Mouse (Mus musculus): ENCODE measurements around the gene Mlip. TPM values are rescaled to one million over a fixed set of nuclear protein-coding genes. Genes with fewer than 3 reads are reported as not detected.
"Not testable (repeated sequence)": the region's sequence is repeated elsewhere in the genome, so short reads cannot be mapped to it uniquely, and the experiment has no call there.

Gene Mlip
- total RNA-seq (2021) = 1 to 10 TPM; 1.0 to 1.3 TPM
- long read RNA-seq, experiment 1 = 0 reads
- long read RNA-seq, experiment 2, partial matches to known transcripts = 0 of 1 reads
- long read RNA-seq, experiment 2, other reads (novel, unspliced or antisense) = 1 of 1 reads

DNA sequence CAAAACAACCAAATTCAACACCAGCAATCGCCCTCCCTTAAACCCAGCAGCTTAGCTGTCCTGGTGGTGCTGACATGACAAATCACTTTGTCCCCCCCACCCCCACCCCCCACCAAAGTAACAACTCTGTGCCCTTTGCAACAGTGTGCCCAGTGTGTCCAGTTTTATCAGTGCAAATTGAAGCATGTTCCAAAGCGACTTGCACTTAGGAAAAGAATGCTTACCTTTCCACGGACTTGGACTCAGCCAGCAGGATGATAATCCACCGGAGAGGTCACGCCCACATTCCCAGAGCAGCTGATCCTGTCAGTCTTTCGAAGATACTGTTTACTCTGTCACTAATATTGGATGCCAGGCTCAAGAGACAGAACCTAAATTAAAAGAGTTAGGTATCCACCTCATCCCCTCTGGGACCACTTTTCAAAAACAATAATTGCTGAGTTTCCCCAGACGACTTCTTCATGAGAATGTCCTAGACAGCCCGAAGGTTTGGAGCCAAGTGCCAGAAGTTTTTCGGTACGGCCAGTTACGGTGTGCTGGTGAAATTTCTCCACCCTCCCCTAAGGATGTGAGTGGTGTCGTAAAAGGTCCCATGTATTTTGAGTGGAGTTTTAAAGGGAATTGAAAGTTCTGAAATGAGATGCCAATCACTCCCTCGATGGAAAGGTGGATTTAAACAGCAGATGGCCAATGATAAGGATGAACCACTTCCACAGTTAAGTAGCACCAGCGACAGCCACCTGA, at the start of gene Mlip:
Mlip (minus strand) TSS at position 538 of the 744 bp plus-strand sequence.
- no peak for DNase-seq (ENCODE audit: low spot score in 2 of 2)

DNA sequence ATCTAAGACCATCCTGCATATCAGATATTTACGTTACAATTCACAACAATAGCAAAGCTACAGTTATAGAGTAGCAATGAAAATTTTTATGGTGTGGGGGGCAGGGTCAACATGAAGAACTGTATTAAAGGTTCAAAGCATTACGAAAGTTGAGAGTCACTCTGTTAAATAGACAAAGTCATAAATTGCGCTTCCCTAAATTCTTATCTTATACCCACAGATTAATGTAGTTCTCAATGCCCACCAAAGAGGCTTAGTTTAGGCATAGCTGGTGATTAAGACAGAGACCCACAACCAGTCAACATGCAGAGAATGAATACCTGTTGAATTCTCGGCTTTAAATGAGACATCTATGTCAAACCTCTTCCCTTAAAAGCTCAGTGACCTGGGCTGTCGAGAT, 47.0 kb upstream of the Mlip start:
- DNase-seq (ENCODE audit: low spot score in 2 of 2) = no peak

DNA sequence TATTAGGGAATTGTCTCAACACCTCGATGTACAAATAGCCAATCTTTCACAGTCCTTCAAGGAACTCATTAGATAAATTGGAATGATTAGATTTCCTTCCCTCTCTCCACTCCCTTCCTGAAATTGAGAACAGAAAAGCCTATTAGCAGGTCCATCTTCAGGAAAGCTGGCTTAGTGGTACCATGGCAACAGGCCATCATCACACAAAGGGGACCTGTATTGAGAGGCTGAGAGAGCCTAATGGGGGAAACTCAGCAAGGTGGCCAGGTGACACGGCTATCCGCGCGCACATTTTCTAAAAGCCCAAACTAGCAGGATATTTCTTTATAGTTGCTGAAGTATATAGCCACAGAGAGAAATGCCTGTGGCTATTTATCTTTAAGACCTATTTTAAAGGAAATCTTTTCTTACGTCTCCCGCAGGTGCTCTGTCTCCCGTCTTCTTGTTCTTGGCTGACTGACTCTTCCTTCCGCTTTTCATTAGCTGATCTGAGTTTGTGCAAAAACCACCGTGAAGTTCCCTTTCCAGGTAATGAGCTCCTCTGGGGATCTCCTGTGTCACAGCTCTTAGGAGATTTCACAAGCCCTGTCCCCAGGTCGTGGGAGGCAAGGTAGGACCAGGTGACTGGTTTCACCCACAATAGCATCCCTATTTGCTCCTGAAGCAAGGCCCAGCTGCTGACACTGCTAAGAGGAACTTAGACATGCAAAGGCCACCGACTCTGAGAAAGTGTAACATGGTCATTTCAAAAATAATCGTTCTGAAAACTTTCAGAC, 46.3 kb upstream of the Mlip start:
- DNase-seq (ENCODE audit: low spot score in 2 of 2) = no peak

DNA sequence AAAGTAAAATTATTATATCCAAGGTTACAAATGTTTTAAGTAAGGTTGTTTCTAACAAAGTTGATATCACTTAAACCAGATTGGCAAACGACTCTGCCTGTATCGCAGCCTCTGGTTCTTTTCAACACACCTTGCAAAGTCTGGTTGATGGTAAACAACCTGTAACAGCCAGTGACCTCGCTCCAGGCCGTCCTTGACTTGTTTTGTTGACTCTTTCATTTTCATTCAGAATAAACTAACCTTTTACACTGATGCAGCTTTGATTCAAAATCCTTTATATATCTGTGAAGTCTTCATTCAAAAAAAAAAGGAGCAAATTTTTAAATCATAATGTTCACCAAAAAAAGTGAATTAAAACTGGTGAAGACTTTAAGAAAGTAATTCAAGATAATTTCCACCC, 44.3 kb upstream of the Mlip start:
- DNase-seq (ENCODE audit: low spot score in 2 of 2) = no peak

DNA sequence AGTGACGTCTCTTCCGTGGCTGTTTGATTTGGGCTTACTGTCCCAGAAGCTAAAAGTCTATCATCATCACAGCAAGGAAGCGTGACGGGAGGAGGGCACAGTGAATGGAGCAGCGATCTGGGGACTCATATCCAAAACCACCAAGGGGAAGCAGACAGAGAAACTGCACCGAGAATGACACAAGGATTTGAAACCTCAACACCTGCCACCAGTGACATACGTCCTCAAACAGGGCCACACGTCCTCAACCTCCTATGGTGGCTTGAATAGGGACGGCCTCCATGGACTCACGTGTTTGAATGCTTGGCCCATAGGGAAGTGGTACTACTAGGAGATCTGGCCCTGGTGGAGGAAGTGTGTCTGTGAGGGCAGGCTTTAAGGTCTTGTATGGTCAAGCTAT, 38.5 kb upstream of the Mlip start:
- no peak for DNase-seq (ENCODE audit: low spot score in 2 of 2)

DNA sequence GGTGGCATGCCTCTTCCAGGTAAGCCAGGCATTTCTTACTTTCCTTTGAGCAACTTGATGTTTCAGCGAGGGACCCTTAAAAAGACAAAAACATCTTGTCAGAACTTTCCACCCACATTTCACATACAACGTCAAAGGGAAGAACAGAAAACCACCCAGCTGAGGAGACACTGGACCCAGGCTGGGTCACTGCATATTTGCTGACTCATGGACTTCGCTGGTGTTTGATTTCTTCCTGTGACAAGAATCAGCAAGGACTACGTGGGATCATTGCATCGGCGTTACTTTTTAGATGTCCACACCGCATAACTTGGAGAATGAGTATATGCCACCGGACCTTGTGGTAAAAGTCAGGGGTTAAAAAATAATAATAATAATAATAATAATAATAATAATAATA, 36.2 kb upstream of the Mlip start:
- DNase-seq (ENCODE audit: low spot score in 2 of 2) = no peak

DNA sequence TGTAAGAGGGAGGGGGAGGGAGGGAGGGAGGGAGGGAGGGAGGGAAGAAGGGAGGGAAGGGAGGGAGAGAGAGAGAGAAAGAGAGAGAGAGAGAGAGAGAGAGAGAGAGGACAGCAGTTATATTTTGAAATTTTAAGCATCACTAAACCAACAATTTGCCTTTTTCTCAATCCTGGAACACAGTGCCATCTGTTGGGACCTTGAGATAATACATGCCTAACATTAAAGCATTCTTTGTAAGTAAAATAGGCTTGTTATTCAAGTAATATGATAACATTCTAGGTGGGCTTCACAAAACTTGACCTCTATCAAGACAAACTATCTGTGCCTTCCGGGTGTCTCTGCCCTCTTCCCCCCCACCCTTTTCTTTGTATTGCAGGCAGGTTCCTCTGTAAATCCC, 34.0 kb upstream of the Mlip start:
- no peak for DNase-seq (ENCODE audit: low spot score in 2 of 2)

DNA sequence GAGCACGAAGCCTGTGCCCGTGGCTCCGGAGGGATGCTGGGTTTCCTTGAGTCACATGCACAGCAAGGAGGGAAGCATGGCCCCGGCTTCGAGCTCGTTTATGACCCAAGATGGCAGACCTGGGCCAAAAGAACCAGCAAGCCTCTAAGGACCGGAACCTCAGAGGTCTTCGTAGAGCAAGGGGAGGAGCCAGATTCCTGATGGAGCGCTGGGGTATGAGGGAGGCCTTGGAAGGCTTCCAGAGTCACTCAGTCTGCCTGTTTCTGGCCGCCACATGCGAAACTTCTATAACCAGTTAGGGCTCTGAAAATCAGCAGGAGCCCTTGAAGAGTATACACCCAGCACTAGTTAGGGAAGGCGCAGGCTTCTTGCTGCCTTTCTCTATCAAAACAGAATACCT, 32.8 kb upstream of the Mlip start:
- no peak for DNase-seq (ENCODE audit: low spot score in 2 of 2)

DNA sequence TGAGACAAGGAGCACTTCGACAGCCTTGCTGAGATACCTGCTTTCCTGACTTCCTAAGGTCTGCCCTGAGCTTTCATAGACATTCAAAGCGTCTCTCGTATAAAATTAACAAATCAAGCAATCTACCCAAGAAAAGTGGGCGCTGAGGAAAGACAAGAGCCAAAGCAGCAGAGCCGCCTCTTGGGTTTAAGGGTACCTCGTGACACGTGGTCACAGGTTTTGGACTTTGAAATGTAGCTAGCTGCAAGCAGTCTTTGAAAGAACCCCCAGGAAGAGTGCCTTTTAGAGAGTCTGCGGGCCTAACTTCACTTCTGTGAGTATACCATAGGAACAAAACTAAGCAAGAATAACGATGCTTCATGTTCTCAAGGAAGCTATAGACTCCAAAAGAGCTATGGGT, 31.9 kb upstream of the Mlip start:
- DNase-seq (ENCODE audit: low spot score in 2 of 2) = no peak

DNA sequence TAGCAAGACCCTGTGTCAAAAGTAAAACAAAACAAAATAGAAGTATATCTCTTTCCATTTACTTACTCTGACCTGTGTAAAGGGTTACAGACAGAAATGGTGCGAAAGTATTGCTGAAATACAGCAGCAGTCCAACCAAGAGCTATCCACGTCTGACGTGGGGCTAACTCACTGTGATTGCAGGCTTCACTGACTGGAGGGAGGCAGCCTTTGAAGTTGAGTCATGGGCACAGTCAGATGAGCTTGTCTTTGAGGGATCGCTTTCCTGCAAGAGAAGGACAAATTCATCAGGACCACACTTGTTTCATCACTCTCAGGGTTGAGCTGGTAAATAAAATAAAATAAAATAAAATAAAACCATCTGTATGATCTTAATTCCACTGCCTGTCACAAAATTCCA, 31.2 kb upstream of the Mlip start:
- no peak for DNase-seq (ENCODE audit: low spot score in 2 of 2)

DNA sequence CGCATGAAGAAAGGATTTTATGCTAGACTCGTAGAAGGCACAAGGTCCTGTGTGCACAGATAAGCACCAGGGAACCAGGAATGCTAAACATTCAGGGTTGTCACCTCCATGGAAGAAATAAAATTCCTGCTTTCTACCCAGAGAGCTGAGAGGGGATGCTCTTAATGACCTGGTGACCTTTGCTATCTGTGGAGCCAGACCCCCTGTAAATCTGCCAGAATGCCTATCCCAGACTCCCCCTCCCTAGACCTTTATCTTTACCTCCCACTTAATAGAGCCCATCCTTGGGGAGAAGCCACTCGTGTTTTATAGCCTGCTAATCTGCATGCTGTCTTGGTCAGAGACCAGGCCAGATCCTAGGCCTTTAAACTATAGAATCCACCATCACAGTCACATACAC, 29.7 kb upstream of the Mlip start:
- DNase-seq (ENCODE audit: low spot score in 2 of 2) = no peak

DNA sequence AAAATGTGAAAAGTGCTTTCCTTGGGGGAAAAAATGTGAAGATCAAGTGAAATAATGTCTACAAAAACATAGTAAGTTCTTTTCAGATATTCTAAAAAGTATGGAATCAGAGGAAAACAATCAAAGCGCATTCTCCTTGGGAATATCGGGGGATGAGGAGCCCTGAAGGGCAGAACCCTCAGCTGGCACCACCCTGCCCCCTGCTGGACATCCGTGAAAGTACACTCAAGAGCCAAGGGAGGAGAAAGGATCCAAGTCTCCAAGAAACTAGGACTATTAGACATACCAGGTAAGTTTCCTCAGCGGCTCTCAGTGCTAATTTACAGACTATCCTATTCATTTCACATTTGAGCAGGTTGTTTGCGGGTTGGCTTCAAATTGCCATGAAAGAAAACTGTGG, 28.8 kb upstream of the Mlip start:
- DNase-seq (ENCODE audit: low spot score in 2 of 2) = peak; percentile 78 to 79

DNA sequence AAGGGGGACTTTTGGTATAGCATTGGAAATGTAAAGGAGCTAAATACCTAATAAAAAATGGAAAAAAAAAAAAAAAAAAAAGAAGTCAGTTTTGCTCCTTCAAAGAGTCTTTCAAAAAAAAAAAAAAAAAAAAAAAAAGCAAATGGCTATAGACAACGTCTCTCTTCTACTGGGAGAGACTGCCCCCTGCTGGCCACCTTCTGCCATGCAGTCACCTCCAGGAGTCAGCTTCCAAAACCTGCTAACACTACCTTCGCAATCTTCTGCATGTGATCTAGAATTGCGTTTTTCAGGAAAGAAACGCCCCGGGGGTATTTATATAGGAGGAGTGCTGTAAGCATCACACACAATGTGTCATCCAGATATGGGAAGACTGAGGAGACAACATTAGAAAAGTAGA, 26.9 kb upstream of the Mlip start:
- DNase-seq (ENCODE audit: low spot score in 2 of 2) = peak; percentile 65 to 68

DNA sequence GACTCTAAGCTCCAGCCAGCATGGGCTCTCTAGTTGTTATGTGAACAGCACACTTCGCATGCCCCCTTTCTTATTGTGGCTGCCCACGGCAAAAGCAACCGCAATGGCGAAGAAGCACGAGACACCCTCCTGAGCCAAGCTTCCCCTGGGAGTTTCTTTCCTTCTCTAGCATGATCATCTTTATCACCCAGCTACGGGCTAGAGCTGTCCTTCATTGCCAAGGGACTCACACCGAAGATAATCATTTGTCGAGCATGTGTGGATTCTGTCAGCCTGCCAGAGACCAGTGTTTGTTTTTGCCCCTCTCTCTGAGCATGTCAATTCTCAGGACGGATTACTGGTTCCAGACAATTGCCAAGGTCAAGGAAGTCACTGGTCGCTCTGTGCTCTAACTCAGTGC, 24.9 kb upstream of the Mlip start:
- DNase-seq (ENCODE audit: low spot score in 2 of 2) = no peak

DNA sequence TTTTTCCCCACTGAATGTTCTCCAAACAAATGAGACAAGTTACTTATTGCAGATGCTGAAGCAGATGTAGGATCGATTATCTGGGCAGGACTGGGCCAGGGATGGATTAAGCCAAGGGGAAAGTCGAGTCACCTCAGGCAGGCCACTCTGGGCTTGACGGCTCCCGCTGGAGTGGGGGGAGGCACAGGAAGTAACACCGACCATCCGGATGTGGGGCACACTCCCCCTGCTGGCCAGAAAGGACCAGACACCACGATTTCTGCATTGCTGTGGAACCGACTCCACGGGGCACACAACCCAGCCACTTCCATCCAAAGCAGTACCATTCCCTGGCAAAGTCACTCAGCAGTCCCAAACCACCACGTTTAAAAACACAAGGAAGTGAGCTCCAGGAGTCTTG, 24.3 kb upstream of the Mlip start:
- peak in 1 of 2 experiments; percentile 20 for DNase-seq (ENCODE audit: low spot score in 2 of 2)

DNA sequence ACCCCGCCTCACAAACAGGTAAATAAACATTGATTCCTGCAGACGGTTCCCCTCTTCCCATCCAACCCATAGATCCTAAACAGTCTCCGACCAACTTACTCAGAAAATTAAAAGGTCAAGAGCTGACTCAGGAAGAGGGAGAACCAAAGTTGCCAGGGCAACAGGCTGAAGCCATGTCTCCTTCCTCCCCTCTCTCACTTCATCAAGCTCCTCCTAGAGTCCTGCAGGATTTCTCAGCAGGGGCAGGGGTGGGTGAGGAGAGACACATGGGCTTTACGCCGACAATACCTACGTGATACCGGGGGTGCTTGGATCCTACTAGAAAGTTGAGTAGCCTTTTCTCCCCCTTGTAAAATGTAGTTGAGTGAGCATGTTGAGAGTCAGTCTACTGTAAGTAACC, 23.8 kb upstream of the Mlip start:
- DNase-seq (ENCODE audit: low spot score in 2 of 2) = no peak

DNA sequence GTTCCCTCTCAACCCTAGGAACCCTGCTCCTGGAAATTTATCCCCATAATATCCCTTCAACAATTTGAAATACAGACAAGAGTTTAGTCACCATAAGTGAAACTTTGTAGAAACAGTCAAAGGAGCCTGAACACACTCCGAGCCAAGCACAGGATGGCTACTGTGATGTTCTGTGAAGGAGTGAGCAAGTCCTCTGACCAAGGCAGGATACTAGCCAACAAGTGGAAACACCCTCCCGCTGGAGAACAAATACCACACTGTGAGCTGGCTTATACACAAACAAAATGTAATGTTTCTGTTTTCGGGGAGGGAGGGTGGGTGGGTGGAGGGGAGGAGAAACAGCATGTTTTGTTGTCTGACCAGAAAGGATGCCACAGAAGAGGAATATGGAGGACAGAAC, 17.9 kb upstream of the Mlip start:
- DNase-seq (ENCODE audit: low spot score in 2 of 2) = no peak

DNA sequence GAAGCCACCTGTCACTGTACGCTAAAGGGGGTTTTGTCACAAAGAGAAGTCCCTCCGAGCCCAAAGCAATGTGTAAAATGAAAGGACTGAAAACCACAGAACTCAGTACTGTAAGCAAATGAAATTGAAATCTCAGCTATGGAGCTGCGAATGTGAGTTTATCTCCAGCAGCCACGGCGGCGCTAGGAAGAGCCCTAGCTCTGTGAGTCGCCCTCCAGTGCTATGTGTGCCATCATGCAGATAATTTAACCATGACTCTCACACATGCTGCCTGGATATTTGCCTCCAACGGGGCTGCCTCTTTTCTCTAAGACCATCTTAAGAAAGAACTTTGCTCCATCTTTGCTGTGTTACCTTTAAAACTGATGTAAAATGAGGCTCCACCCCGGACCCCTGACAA, 16.5 kb upstream of the Mlip start:
- no peak for DNase-seq (ENCODE audit: low spot score in 2 of 2)

DNA sequence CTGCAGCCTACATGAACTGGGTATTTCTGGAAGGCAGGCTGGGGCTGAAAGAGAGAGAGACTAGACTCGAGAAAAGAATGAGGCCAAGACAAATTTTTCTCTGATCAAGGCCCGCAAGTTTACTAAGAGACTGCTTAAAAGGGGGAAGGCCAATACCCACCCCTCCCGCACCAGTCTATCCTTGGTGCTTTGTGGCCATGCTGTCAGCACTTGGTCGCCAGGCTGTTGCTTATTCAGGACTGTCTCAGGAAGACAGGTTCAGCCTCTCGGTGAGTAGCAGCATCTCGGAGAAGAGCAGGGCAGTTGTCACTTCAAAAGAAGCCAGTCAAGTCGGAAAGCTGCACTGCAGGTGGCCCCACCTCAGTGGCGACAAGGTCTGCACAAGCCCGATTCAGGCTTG, 11.9 kb upstream of the Mlip start:
- not testable (repeated sequence) for DNase-seq (ENCODE audit: low spot score in 2 of 2)

DNA sequence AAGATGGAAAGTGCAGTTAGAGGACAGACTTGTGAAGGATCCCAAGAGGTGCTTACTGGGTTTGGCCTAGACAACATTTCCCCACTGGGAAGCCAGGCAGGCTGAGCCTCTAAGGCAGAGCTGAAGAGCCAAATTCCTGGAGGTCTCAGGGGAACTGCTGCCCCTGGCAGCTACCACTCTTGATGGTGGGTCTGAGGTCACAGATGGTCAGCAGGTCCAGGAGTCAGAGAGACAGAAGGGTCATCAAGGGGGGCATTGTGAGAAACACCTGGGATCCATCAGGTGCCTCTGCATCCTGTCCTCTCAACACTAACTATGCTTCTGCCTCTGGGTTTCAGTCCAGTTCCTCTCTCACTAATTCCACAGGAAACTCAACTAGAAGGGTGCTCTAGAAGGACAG, 10.1 kb upstream of the Mlip start:
- DNase-seq (ENCODE audit: low spot score in 2 of 2) = no peak

DNA sequence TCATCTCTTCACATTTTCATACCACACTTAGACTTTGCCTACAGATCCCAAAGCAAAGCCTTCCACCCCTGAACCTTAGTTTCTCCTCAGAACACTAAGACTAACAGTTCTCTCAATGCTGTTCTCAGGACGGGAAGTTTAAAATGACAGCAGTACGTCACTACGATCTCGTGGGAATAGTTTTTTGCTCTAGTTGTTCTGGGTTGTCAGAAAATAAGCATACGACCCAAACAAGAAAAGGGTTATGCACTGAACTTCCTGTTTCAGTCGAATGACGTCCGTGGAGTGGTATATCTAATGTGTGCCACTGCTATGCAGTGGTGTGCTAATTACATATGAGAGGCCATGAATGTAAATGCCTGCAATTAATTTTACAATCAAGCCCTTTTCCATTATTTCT, 7.9 kb upstream of the Mlip start:
- no peak for DNase-seq (ENCODE audit: low spot score in 2 of 2)

DNA sequence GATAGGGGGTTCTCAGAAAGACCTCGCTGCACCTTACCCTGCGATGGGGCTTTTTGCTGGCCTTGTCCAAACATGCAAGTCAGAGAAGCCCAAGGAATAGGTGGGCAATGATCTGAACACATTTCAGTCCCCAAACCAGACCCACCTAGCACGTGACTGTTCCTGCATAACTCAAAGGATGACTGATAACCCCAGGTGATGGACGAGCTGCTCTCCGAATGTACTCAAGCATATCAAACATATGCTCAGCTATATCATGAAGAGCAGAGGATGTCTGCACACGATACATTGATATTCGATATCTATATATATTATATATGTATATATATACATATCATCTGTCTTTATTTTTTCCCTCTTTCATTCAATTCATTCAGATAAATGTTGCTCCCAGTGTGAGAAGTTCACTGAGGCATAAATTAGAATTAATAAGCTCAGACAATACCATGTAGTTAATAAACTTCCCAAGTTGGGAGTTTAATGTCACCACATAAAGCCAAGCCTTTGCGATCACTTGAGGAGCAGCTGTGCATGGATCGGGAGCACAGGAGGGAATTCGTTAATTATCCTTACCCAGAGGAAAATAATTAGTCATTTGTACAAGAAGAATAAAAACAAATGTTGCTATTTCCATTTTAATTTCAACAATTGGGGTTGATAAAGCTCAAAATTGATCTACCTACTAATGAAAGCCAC, 6.7 kb upstream of the Mlip start:
- DNase-seq (ENCODE audit: low spot score in 2 of 2) = no peak

Measured in adrenal gland, adult 18-20 months (tissue).